Mouse (Mus musculus) liver, embryonic 16.5 days (tissue): Measurements from ENCODE around the gene Atp2b2. TPM values are rescaled to one million over a fixed set of nuclear protein-coding genes. Genes with fewer than 3 reads are reported as not detected.

Experiments used
- ATAC-seq: fragments of 200-750 bp; cut with Nextera tagmentation; 2 replicates; pipeline ENCODE4 v1.8.0; 2017; ENCODE audit warnings: low read depth, mild to moderate bottlenecking, moderate number of reproducible peaks, moderate library complexity
- H3K27ac ChIP-seq: fragments of 300-500 bp; sonication (generic); 2 replicates; pipeline ENCODE4 v1.5.1; 2014; ENCODE audit warnings: mild to moderate bottlenecking, low read length
- H3K27me3 ChIP-seq: fragments of 300-500 bp; sonication (generic); 2 replicates; pipeline ENCODE4 v1.6.1; 2014; ENCODE audit warnings: low read depth, low read length, mixed read lengths; ENCODE audit not compliant: control insufficient read depth, insufficient read depth
- H3K36me3 ChIP-seq: fragments of 300-500 bp; sonication (generic); 2 replicates; pipeline ENCODE4 v1.6.1; 2014; ENCODE audit warnings: mild to moderate bottlenecking; ENCODE audit not compliant: control insufficient read depth, insufficient read depth
- H3K4me1 ChIP-seq: fragments of 300-500 bp; sonication (generic); 2 replicates; pipeline ENCODE4 v1.6.1; 2014; ENCODE audit warnings: low read depth, low read length, mixed read lengths; ENCODE audit not compliant: control insufficient read depth
- H3K4me2 ChIP-seq: fragments of 300-500 bp; sonication (generic); 2 replicates; pipeline ENCODE4 v1.6.1; 2014; ENCODE audit warnings: low read depth, low read length, mixed read lengths
- H3K4me3 ChIP-seq: fragments of 300-500 bp; sonication (generic); 2 replicates; pipeline ENCODE4 v1.5.1; 2014; ENCODE audit warnings: low read depth, mild to moderate bottlenecking, low read length
- H3K9ac ChIP-seq: fragments of 300-500 bp; sonication (generic); 2 replicates; pipeline ENCODE4 v1.6.1; 2014; ENCODE audit warnings: low read depth, low read length
- H3K9me3 ChIP-seq: fragments of 300-500 bp; sonication (generic); replicated peaks from 2 replicates; pipeline ENCODE4 v1.6.1; 2016; ENCODE audit warnings: low read length; ENCODE audit not compliant: control insufficient read depth
- WGBS: fragments of 180-500 bp; shearing (Covaris S2); extraction: QIAGEN DNeasy Blood & Tissue Kit; methylation state at CpG from one replicate; pipeline ENCODE4 v1.1.7; 2014; ENCODE audit not compliant: insufficient replicate concordance; 5-methylcytosine and 5-hydroxymethylcytosine counted together
- polyA plus RNA-seq: library from polyadenylated mRNA; unstranded; fragments of >200 nt; fragmentation: Nextera tagmentation; extraction: Ambion mirVana; gene quantifications from 2 replicates; pipeline ENCODE4 v1.2.1, GENCODE M21; 2015

Atp2b2 gene
- polyA plus RNA-seq, 1 experiment from 2014 or later: 2.6 TPM

DNA sequence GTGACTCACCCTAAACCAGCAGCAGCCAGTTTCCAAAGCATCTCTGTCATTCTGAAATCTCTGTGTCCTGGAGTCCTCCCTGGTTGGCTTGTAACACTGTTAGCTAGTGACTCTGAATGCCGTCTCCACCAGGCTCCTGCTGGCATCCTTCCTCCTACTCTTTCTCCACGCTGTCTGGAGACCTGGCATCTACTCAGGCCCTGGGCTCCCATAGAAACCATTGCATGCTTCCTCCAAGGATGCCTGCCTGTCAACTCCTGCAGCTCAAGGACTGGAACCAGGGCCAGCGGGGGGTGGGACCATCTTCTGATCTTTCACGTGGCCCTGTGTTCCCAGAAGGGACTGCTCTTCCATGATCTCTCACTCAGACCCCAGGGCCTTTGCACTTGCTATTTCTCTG, 231.7 kb downstream of the Atp2b2 start:
- WGBS: 54% methylated on average over 4 of the region's 4 CpGs
- no peaks in the 10 kb centered on the region for H3K4me1 ChIP-seq

DNA sequence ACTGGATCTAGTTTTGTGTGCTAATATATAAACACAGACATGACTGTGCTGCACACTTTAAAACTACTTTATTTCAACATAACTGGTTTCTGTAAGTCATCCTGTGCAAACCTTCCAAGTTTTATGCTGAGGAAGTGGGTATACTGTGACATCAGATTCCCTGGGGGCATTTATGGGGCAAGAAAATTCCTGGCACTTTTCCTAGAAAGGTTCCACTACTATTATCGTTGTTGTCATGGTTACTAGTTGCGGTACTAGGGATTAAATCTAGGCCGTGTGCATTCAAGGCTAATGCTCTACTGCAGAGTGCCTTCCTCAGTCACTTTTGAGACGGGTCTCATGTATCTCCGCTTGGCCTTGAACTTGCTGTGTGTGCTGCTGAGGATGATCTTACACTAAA, 236.2 kb downstream of the Atp2b2 start:
- Histone ChIP-seq H3K4me2 (no peak overlapping the region), H3K27ac (no peak overlapping the region), H3K4me3 (no peak overlapping the region), H3K9me3 (no peaks in the 10 kb centered on the region; the same call in 1 of the 2 replicates), H3K27me3 (no peaks in the 10 kb centered on the region), H3K36me3 (no peaks in the 10 kb centered on the region; the same call in 1 of the 2 replicates), H3K4me1 (no peaks in the 10 kb centered on the region), H3K9ac (no peak overlapping the region)
- whole genome bisulfite sequencing: 63% methylated on average over 5 of the region's 5 CpGs
- ATAC-seq: no peak

More for the DNA sequence above, 231.7 kb downstream of the Atp2b2 start:
- Histone ChIP-seq H3K36me3 (no peaks in the 10 kb centered on the region; the same call in 1 of the 2 replicates), H3K27ac (no peak overlapping the region), H3K9me3 (no peaks in the 10 kb centered on the region), H3K9ac (no peak overlapping the region), H3K4me3 (no peak overlapping the region), H3K4me2 (no peak overlapping the region), H3K27me3 (no peaks in the 10 kb centered on the region)
- ATAC-seq: no peak

- Histone ChIP-seq H3K4me1 (no peaks in the 10 kb centered on the region), H3K27me3 (no peaks in the 10 kb centered on the region), H3K36me3 (no peaks in the 10 kb centered on the region; the same call in 1 of the 2 replicates), H3K9me3 (no peaks in the 10 kb centered on the region; the same call in 1 of the 2 replicates), H3K4me2 (no peak overlapping the region), H3K27ac (no peak overlapping the region), H3K4me3 (no peak overlapping the region), H3K9ac (no peak overlapping the region)
- ATAC-seq: no peak
Measured at GRCm38 (mm10) chr6:113801233-113801632, 241.2 kb downstream of the Atp2b2 start.

- no peak for ATAC-seq
- Histone ChIP-seq H3K4me2 (no peak overlapping the region), H3K4me1 (no peaks in the 10 kb centered on the region), H3K36me3 (no peaks in the 10 kb centered on the region), H3K4me3 (no peak overlapping the region), H3K9ac (no peak overlapping the region), H3K9me3 (no peaks in the 10 kb centered on the region), H3K27ac (no peak overlapping the region), H3K27me3 (no peaks in the 10 kb centered on the region)
- 22% methylated on average over 3 of the region's 3 CpGs for WGBS
Measured at GRCm38 (mm10) chr6:113799915-113800314, 242.5 kb downstream of the Atp2b2 start.

GRCm38 (mm10) chr6:113799349-113799748, 243.1 kb downstream of the Atp2b2 start:
- Histone ChIP-seq H3K36me3 (no peaks in the 10 kb centered on the region), H3K27me3 (no peaks in the 10 kb centered on the region), H3K4me2 (no peak overlapping the region), H3K9ac (no peak overlapping the region), H3K27ac (no peak overlapping the region), H3K4me3 (no peak overlapping the region), H3K9me3 (no peaks in the 10 kb centered on the region), H3K4me1 (no peaks in the 10 kb centered on the region)
- no peak for ATAC-seq
- WGBS: 66% methylated on average over 9 of the region's 9 CpGs

GRCm38 (mm10) chr6:113798921-113799320, 243.5 kb downstream of the Atp2b2 start:
- Histone ChIP-seq H3K4me1 (no peaks in the 10 kb centered on the region), H3K9ac (no peak overlapping the region), H3K27me3 (no peaks in the 10 kb centered on the region), H3K4me3 (no peak overlapping the region), H3K9me3 (no peaks in the 10 kb centered on the region), H3K27ac (no peak overlapping the region), H3K4me2 (no peak overlapping the region), H3K36me3 (no peaks in the 10 kb centered on the region)
- 51% methylated on average over 2 of the region's 2 CpGs for WGBS
- ATAC-seq: no peak

GRCm38 (mm10) chr6:113795241-113795702, 247.1 kb downstream of the Atp2b2 start:
- 30% methylated on average over 4 of the region's 4 CpGs for WGBS
- Histone ChIP-seq H3K9ac (no peak overlapping the region), H3K4me2 (no peak overlapping the region), H3K9me3 (no peaks in the 10 kb centered on the region), H3K27me3 (no peaks in the 10 kb centered on the region), H3K27ac (no peak overlapping the region), H3K36me3 (no peaks in the 10 kb centered on the region), H3K4me3 (no peak overlapping the region), H3K4me1 (no peaks in the 10 kb centered on the region)
- ATAC-seq: no peak

DNA sequence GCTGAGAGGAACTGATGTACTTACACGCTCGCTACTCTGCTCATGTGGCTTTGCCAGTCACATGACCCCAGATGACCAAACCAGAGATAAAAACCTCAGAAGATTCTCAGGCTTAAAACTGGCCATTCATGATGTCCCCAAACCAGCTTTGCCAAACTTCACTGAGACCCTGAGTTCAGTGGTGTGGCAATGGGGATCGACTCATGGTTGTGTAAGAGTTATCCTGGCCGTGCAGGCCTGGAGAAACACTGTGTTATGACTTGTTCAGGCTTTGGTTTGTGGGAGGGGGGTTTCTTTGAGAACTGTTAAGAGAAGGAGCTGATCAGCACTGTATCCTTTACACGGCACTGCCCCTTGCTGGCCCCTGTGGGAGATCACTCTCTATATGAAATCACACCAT, 250.0 kb downstream of the Atp2b2 start:
- Histone ChIP-seq H3K27ac (no peak overlapping the region), H3K9ac (no peak overlapping the region), H3K27me3 (no peaks in the 10 kb centered on the region), H3K4me3 (no peak overlapping the region), H3K4me2 (no peak overlapping the region), H3K9me3 (no peaks in the 10 kb centered on the region), H3K36me3 (no peaks in the 10 kb centered on the region), H3K4me1 (no peaks in the 10 kb centered on the region)
- ATAC-seq: no peak
- 59% methylated on average over 5 of the region's 5 CpGs for WGBS

- no peak overlapping the region for H3K4me2 ChIP-seq
- no peaks in the 10 kb centered on the region for H3K4me1 ChIP-seq
- no peaks in the 10 kb centered on the region for H3K36me3 ChIP-seq
- H3K9me3 ChIP-seq: no peaks in the 10 kb centered on the region
- H3K27me3 ChIP-seq: no peaks in the 10 kb centered on the region
- 51% methylated on average over 8 of the region's 8 CpGs for WGBS
- H3K27ac ChIP-seq: no peak overlapping the region
- ATAC-seq: peak; percentile 85
- no peak overlapping the region for H3K4me3 ChIP-seq
- H3K9ac ChIP-seq: no peak overlapping the region
Measured at GRCm38 (mm10) chr6:113791012-113791411, 251.4 kb downstream of the Atp2b2 start.
